Mouse (Mus musculus): ENCODE results near the gene Mybphl.

GRCm38 (mm10) chr3:108367828-108368227, 3.1 kb downstream of the Mybphl start:
- TF ChIP-seq EP300 (IDR thresholded peaks at IDR 0.05; ENCODE audit: low read depth) = no peak
- no peak for TF ChIP-seq CTCF (IDR thresholded peaks at IDR 0.05; ENCODE audit: low read depth)
